Mouse (Mus musculus) embryonic facial prominence, embryonic 11.5 days (tissue): ENCODE measurements around the gene Exoc3l. TPM values are rescaled to one million over a fixed set of nuclear protein-coding genes. Genes with fewer than 3 reads are reported as not detected.
A peak's percentile ranks its signal among the peaks of the same experiment; 100 is the strongest.

ENCODE experiments used
- ATAC-seq: fragments of 200-750 bp; cut with Nextera tagmentation; replicated peaks from 2 replicates; pipeline ENCODE4 v1.8.0; 2017; ENCODE audit warnings: low read depth; ENCODE audit not compliant: insufficient number of reproducible peaks, low FRiP score, low TSS enrichment
- DNase-seq: peaks from one replicate; pipeline ENCODE4 v3.0.0-alpha.2; 2015; ENCODE audit warnings: low spot score
- H3K27ac ChIP-seq: fragments of 300-500 bp; sonication (generic); replicated peaks from 2 replicates; pipeline ENCODE4 v1.5.1; 2014; ENCODE audit warnings: mild to moderate bottlenecking, low read depth, low read length, control low read depth
- H3K27me3 ChIP-seq: fragments of 300-500 bp; sonication (generic); 2 replicates; pipeline ENCODE4 v1.6.1; 2014; ENCODE audit warnings: mild to moderate bottlenecking, low read length, moderate library complexity, mixed read lengths; ENCODE audit not compliant: control insufficient read depth, insufficient read depth
- H3K36me3 ChIP-seq: fragments of 300-500 bp; sonication (generic); replicated peaks from 2 replicates; pipeline ENCODE4 v1.6.1; 2014; ENCODE audit warnings: low read depth, mild to moderate bottlenecking, low read length, moderate library complexity, mixed read lengths; ENCODE audit not compliant: control insufficient read depth, insufficient read depth
- H3K4me1 ChIP-seq: fragments of 300-500 bp; sonication (generic); 2 replicates; pipeline ENCODE4 v1.6.1; 2014; ENCODE audit warnings: low read length, mixed read lengths; ENCODE audit not compliant: control insufficient read depth, insufficient read depth
- H3K4me2 ChIP-seq: fragments of 300-500 bp; sonication (generic); 2 replicates; pipeline ENCODE4 v1.6.1; 2014; ENCODE audit warnings: low read depth, mild to moderate bottlenecking, control low read depth, low read length, moderate library complexity
- H3K4me3 ChIP-seq: fragments of 300-500 bp; sonication (generic); 2 replicates; pipeline ENCODE4 v1.5.1; 2014; ENCODE audit warnings: low read depth, low read length, control low read depth
- H3K9ac ChIP-seq: fragments of 300-500 bp; sonication (generic); replicated peaks from 2 replicates; pipeline ENCODE4 v1.6.1; 2014; ENCODE audit warnings: mild to moderate bottlenecking, control low read depth, low read length
- H3K9me3 ChIP-seq: fragments of 300-500 bp; sonication (generic); replicated peaks from 2 replicates; pipeline ENCODE4 v1.6.1; 2016; ENCODE audit warnings: mild to moderate bottlenecking, low read length, inconsistent platforms, mixed read lengths; ENCODE audit not compliant: control insufficient read depth
- WGBS: fragments of 180-500 bp; shearing (Covaris S2); extraction: QIAGEN DNeasy Blood & Tissue Kit; methylation state at CpG from one replicate; pipeline ENCODE4 v1.1.7; 2014; 5-methylcytosine and 5-hydroxymethylcytosine counted together
- polyA plus RNA-seq: library from polyadenylated mRNA; unstranded; fragments of >200 nt; fragmentation: Nextera tagmentation; extraction: Ambion mirVana; gene quantifications from 2 replicates; pipeline ENCODE4 v1.2.1, GENCODE M21; 2014

Gene Exoc3l
- polyA plus RNA-seq, 1 experiment from 2014 or later = 7.2 TPM

- WGBS = 2% methylated on average over 30 of the region's 30 CpGs
- H3K4me1 ChIP-seq = peaks cover 8% of the 10 kb centered on the region
- no peaks in the 10 kb centered on the region for H3K9me3 ChIP-seq
- DNase-seq (peak; percentile 66), ATAC-seq (peak; percentile 45)
- peaks cover 76% of the 10 kb centered on the region for H3K27me3 ChIP-seq
- H3K4me3 ChIP-seq = peak overlapping the region; percentile 30
- no peaks in the 10 kb centered on the region; the same call in 1 of the 2 replicates for H3K36me3 ChIP-seq
- H3K27ac ChIP-seq = no peak overlapping the region
- peak overlapping the region; percentile 71 for H3K4me2 ChIP-seq
- 0 out of 2 replicates have a peak overlapping the region, but pooled peaks have one; percentile 30 for H3K9ac ChIP-seq
These were observed 19.4 kb downstream of the Exoc3l start for GRCm38 (mm10) chr8:105276292-105277120.

DNA sequence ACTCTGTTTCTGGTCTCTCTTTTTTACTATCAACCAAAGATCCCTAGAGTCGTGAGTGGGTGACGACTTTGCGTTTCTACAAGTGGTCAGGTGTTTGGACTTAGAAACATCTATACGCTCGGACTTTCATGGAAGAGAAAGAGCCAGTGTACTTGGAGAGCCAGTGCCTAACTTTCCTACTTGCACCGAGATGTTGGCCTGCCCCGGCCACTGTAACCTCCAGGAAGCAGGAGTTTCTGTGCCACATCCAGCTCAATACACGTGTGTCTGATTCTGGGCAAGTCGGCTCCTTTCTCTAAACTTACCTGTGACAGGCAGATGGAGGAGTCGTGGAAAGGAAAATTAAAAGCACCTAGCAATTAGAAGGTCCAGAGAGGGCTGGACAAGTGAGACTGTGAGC lies 20.1 kb downstream of the Exoc3l start, which contains the start of gene Nol3:
Gene Nol3, plus strand, starts transcription at position 301 of the 400 bp plus-strand sequence.
- no peaks in the 10 kb centered on the region for H3K9me3 ChIP-seq
- peaks cover 82% of the 10 kb centered on the region for H3K27me3 ChIP-seq
- no peak for DNase-seq
- 0 out of 2 replicates have a peak within 1 kb of the TSS, but pooled peaks have one; percentile 30 for H3K9ac ChIP-seq
- WGBS = 3% methylated on average over 10 of the region's 10 CpGs
- peak within 1 kb of the TSS; percentile 30 for H3K4me3 ChIP-seq
- peaks cover 8% of the 10 kb centered on the region for H3K4me1 ChIP-seq
- no peak for ATAC-seq
- no peaks in the 10 kb centered on the region for H3K36me3 ChIP-seq
- H3K27ac ChIP-seq = no peak within 1 kb of the TSS
- H3K4me2 ChIP-seq = peak within 1 kb of the TSS; percentile 71

- Histone ChIP-seq H3K4me1 (peaks cover 8% of the 10 kb centered on the region), H3K9me3 (no peaks in the 10 kb centered on the region), H3K4me2 (no peak overlapping the region), H3K4me3 (peak overlapping the region; percentile 30; the same call in 1 of the 2 replicates), H3K36me3 (no peaks in the 10 kb centered on the region), H3K27me3 (peaks cover 87% of the 10 kb centered on the region), H3K27ac (no peak overlapping the region), H3K9ac (no peak overlapping the region)
- ATAC-seq (no peak), DNase-seq (no peak)
- WGBS = 6% methylated on average over 10 of the region's 11 CpGs
These were observed 20.5 kb downstream of the Exoc3l start for GRCm38 (mm10) chr8:105275387-105275786.

DNA sequence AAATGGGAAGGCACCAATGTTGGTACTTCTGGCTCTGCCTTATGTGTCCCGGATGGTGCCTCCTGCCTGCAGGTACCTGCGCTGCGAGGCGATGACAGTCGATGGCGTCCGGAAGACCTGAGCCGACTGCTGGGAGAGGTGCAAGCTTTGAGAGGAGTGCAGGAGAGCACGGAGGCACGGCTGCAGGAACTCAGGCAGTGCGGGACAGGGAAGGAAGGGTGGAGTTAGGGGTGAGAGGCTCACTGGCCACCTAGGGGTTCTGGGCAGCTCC lies 25.1 kb downstream of the Exoc3l start:
- Histone ChIP-seq H3K4me1 (peaks cover 6% of the 10 kb centered on the region), H3K4me3 (no peak overlapping the region), H3K9ac (no peak overlapping the region), H3K27me3 (peaks cover 90% of the 10 kb centered on the region), H3K4me2 (no peak overlapping the region; the same call in 1 of the 2 replicates), H3K27ac (no peak overlapping the region), H3K9me3 (no peaks in the 10 kb centered on the region), H3K36me3 (no peaks in the 10 kb centered on the region)
- no peak for DNase-seq
- ATAC-seq = no peak
- 2% methylated on average over 11 of the region's 11 CpGs for WGBS

DNA sequence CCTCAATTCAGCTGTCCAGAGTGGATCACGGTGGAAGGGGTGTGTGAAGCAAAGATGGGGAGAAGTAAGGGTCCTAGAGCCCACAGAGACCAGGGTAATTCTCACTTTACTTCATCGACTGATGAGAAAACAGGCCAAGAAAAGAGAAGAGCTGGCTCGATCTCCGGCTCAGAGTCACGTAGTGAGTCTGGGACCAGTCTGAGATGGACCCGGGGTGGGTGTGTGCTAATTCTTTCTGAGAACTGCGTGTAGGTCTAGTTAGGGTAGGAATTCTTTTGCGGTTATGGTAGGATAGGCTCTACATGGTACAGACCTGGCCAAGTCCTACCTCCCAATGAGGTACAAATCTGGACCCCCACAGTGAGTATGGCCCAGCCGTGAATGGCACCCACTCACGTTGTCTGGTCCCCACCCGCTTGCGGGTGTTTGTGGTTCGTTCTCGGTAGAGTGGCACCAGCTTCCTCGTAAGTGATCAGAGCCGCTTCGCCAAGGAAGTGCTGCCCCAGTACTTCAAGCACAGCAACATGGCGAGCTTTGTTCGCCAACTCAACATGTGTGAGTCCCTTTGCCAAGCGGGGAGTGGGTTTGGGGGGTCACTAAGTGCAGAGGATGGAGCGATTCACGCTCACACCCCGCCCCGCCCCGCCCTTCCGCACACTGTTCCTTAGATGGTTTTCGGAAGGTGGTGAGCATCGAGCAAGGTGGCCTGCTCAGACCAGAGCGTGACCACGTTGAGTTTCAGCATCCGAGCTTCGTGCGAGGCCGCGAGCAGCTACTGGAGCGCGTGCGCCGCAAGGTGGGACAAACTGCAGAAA lies 25.6 kb downstream of the Exoc3l start:
- ATAC-seq (no peak), DNase-seq (no peak)
- peaks cover 89% of the 10 kb centered on the region for H3K27me3 ChIP-seq
- WGBS = 2% methylated on average over 39 of the region's 39 CpGs
- no peaks in the 10 kb centered on the region for H3K36me3 ChIP-seq
- no peak overlapping the region; the same call in 1 of the 2 replicates for H3K9ac ChIP-seq
- H3K27ac ChIP-seq = no peak overlapping the region
- peak overlapping the region; percentile 41 for H3K4me3 ChIP-seq
- H3K9me3 ChIP-seq = no peaks in the 10 kb centered on the region
- peak overlapping the region; percentile 72 for H3K4me2 ChIP-seq
- peaks cover 2% of the 10 kb centered on the region; the same call in 1 of the 2 replicates for H3K4me1 ChIP-seq

DNA sequence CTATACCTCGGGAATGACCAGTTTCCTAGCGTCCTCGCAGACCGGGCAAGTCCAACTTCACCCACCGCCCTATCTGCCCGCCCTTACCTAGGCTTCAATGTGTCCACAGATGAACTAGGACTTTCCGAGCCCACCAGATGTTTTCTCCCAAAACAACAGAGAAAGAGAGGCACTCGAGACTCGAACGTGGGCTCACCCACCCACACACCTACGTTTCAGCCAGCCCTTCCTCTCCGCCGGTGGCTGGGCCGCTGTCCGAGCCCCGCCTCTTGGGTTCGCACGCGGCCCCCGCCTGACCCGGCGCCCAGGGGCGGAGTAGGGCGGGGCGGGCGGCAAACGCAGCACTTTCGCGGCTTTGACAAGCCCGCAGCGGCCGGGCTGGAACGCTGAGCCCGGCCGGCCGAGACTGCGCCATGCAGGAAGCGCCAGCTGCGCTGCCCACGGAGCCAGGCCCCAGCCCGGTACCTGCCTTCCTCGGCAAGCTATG lies 26.4 kb downstream of the Exoc3l start, which contains the start of gene Hsf4:
Gene Hsf4, plus strand, starts transcription at position 341 of the 487 bp plus-strand sequence.
- under 1% methylated on average over 41 of the region's 42 CpGs for WGBS
- no peak for ATAC-seq

DNA sequence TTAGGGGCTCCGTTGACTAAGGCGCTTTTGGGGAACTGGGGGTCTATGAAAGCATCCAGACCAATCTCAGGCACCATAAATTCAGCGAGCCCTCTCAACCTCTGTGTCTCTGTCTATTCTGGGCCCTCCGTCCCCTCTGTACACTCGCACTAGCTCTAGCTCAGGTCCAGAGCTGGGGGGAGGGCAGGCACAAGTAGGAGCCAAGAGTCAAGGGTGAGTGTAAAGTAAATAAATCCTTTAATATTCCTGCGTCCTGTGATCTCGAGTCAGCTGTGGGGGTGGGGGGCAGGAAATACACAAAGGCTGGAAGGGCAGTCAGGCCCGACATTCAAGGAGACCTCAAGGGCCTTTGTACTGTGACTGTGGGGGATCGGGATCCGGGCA lies 26.8 kb downstream of the Exoc3l start:
- H3K4me3 ChIP-seq = peak overlapping the region; percentile 41
- H3K27ac ChIP-seq = no peak overlapping the region
- H3K4me1 ChIP-seq = peaks cover 2% of the 10 kb centered on the region; the same call in 1 of the 2 replicates
- ATAC-seq (no peak), DNase-seq (no peak)
- H3K4me2 ChIP-seq = peak overlapping the region; percentile 72
- H3K9ac ChIP-seq = peak overlapping the region; percentile 29
- no peaks in the 10 kb centered on the region for H3K9me3 ChIP-seq
- H3K36me3 ChIP-seq = no peaks in the 10 kb centered on the region
- WGBS = under 1% methylated on average over 10 of the region's 10 CpGs
- peaks cover 82% of the 10 kb centered on the region for H3K27me3 ChIP-seq

More for the DNA sequence above, 26.4 kb downstream of the Exoc3l start, which contains the start of gene Hsf4:
- peak within 1 kb of the TSS; percentile 37 for H3K9ac ChIP-seq
- H3K4me1 ChIP-seq = peaks cover 2% of the 10 kb centered on the region; the same call in 1 of the 2 replicates
- peaks cover 83% of the 10 kb centered on the region for H3K27me3 ChIP-seq
- H3K4me3 ChIP-seq = peak within 1 kb of the TSS; percentile 41
- H3K36me3 ChIP-seq = no peaks in the 10 kb centered on the region
- DNase-seq = no peak
- H3K27ac ChIP-seq = no peak within 1 kb of the TSS
- H3K9me3 ChIP-seq = no peaks in the 10 kb centered on the region
- H3K4me2 ChIP-seq = peak within 1 kb of the TSS; percentile 72
